Mouse (Mus musculus) C2C12 (cell line): ENCODE measurements around the gene Gm9913.

Source experiments
- CTCF ChIP-seq: IDR thresholded peaks from one replicate; pipeline ENCODE4 v1.5.1; 2011; ENCODE audit not compliant: control insufficient read depth, insufficient read depth, insufficient read length
- MAX ChIP-seq: IDR thresholded peaks from one replicate; pipeline ENCODE4 v1.6.1; 2011; ENCODE audit warnings: mild to moderate bottlenecking, control low read depth

GRCm38 (mm10) chr2:125464036-125464435 is 40.9 kb upstream of the Gm9913 start:
- TF ChIP-seq CTCF = no peak
- no peak for TF ChIP-seq MAX
